Mouse (Mus musculus): ENCODE data around the gene Rasgef1a.
A peak's percentile ranks its signal among the peaks of the same experiment; 100 is the strongest.

Gene Rasgef1a

GRCm38 (mm10) chr6:118022898-118023635 is 11.8 kb downstream of the Rasgef1a start:
- no peak for DNase-seq (ENCODE audit: low read depth in 2 of 2, low spot score in 2 of 2)

GRCm38 (mm10) chr6:118027036-118027435 is 15.8 kb downstream of the Rasgef1a start:
- DNase-seq (ENCODE audit: low read depth in 2 of 2, low spot score in 2 of 2), result no peak

- no peak for DNase-seq (ENCODE audit: low read depth in 2 of 2, low spot score in 2 of 2)
Observed at GRCm38 (mm10) chr6:118031467-118031866, 20.2 kb downstream of the Rasgef1a start.

GRCm38 (mm10) chr6:118035639-118036038 is 24.4 kb downstream of the Rasgef1a start:
- DNase-seq (ENCODE audit: low read depth in 2 of 2, low spot score in 2 of 2), result no peak

GRCm38 (mm10) chr6:118036118-118036805 is 25.0 kb downstream of the Rasgef1a start:
- DNase-seq (ENCODE audit: low read depth in 2 of 2, low spot score in 2 of 2), result no peak

- no peak for DNase-seq (ENCODE audit: low read depth in 2 of 2, low spot score in 2 of 2)
Observed at GRCm38 (mm10) chr6:118036866-118037265, 25.6 kb downstream of the Rasgef1a start.

- no peak for DNase-seq (ENCODE audit: low read depth in 2 of 2, low spot score in 2 of 2)
Observed at GRCm38 (mm10) chr6:118045180-118045579, 33.9 kb downstream of the Rasgef1a start.

- no peak for DNase-seq (ENCODE audit: low read depth in 2 of 2, low spot score in 2 of 2)
Observed at GRCm38 (mm10) chr6:118045892-118046291, 34.7 kb downstream of the Rasgef1a start.

GRCm38 (mm10) chr6:118046511-118046910 is 35.3 kb downstream of the Rasgef1a start:
- no peak for DNase-seq (ENCODE audit: low read depth in 2 of 2, low spot score in 2 of 2)

- DNase-seq (ENCODE audit: low read depth in 2 of 2, low spot score in 2 of 2), result no peak
Observed at GRCm38 (mm10) chr6:118046924-118047323, 35.7 kb downstream of the Rasgef1a start.

GRCm38 (mm10) chr6:118047811-118048505 is 36.7 kb downstream of the Rasgef1a start:
- DNase-seq (ENCODE audit: low read depth in 2 of 2, low spot score in 2 of 2), result no peak

- DNase-seq (ENCODE audit: low read depth in 2 of 2, low spot score in 2 of 2), result no peak
Observed at GRCm38 (mm10) chr6:118049776-118050175, 38.5 kb downstream of the Rasgef1a start.

- no peak for DNase-seq (ENCODE audit: low read depth in 2 of 2, low spot score in 2 of 2)
Observed at GRCm38 (mm10) chr6:118051474-118051873, 40.2 kb downstream of the Rasgef1a start.

- DNase-seq (ENCODE audit: low read depth in 2 of 2, low spot score in 2 of 2), result no peak
Observed at GRCm38 (mm10) chr6:118055209-118055608, 44.0 kb downstream of the Rasgef1a start.

GRCm38 (mm10) chr6:118061266-118061665 is 50.0 kb downstream of the Rasgef1a start:
- no peak for DNase-seq (ENCODE audit: low read depth in 2 of 2, low spot score in 2 of 2)

- no peak for DNase-seq (ENCODE audit: low read depth in 2 of 2, low spot score in 2 of 2)
Observed at GRCm38 (mm10) chr6:118063266-118063665, 52.0 kb downstream of the Rasgef1a start.

- DNase-seq (ENCODE audit: low read depth in 2 of 2, low spot score in 2 of 2), result peak in 1 of 2 experiments; percentile 27
Observed at GRCm38 (mm10) chr6:118064968-118065530, 53.8 kb downstream of the Rasgef1a start.

- DNase-seq (ENCODE audit: low read depth in 2 of 2, low spot score in 2 of 2), result no peak
Observed at GRCm38 (mm10) chr6:118065837-118066198, 54.6 kb downstream of the Rasgef1a start.

- peak; percentile 4 to 12 for DNase-seq (ENCODE audit: low read depth in 2 of 2, low spot score in 2 of 2)
Observed at GRCm38 (mm10) chr6:118066199-118067081, 55.2 kb downstream of the Rasgef1a start.

GRCm38 (mm10) chr6:118067720-118068119 is 56.5 kb downstream of the Rasgef1a start:
- DNase-seq (ENCODE audit: low read depth in 2 of 2, low spot score in 2 of 2), result no peak
